Mouse (Mus musculus) embryonic facial prominence, embryonic 13.5 days (tissue): ENCODE measurements around the gene Tmem150c. TPM values are rescaled to one million over a fixed set of nuclear protein-coding genes. Genes with fewer than 3 reads are reported as not detected.

ENCODE experiments used
- ATAC-seq: fragments of 200-750 bp; cut with Nextera tagmentation; 2 replicates; pipeline ENCODE4 v1.8.0; 2017; ENCODE audit warnings: low read depth; ENCODE audit not compliant: insufficient number of reproducible peaks, insufficient read depth, low FRiP score, low TSS enrichment
- H3K27ac ChIP-seq: fragments of 300-500 bp; sonication (generic); 2 replicates; pipeline ENCODE4 v1.5.1; 2015; ENCODE audit warnings: moderate library complexity, mild to moderate bottlenecking, inconsistent platforms
- H3K27me3 ChIP-seq: fragments of 300-500 bp; sonication (generic); 2 replicates; pipeline ENCODE4 v1.6.1; 2015; ENCODE audit warnings: mild to moderate bottlenecking, inconsistent platforms
- H3K36me3 ChIP-seq: fragments of 300-500 bp; sonication (generic); 2 replicates; pipeline ENCODE4 v1.6.1; 2015; ENCODE audit warnings: mild to moderate bottlenecking, inconsistent platforms
- H3K4me1 ChIP-seq: fragments of 300-500 bp; sonication (generic); 2 replicates; pipeline ENCODE4 v1.6.1; 2015; ENCODE audit warnings: inconsistent platforms
- H3K4me2 ChIP-seq: fragments of 300-500 bp; sonication (generic); 2 replicates; pipeline ENCODE4 v1.6.1; 2015; ENCODE audit warnings: moderate library complexity, mild to moderate bottlenecking, inconsistent platforms
- H3K4me3 ChIP-seq: fragments of 300-500 bp; sonication (generic); 2 replicates; pipeline ENCODE4 v1.5.1; 2015; ENCODE audit warnings: mild to moderate bottlenecking, inconsistent platforms
- H3K9ac ChIP-seq: fragments of 300-500 bp; sonication (generic); 2 replicates; pipeline ENCODE4 v1.6.1; 2015; ENCODE audit warnings: mild to moderate bottlenecking, inconsistent platforms
- H3K9me3 ChIP-seq: fragments of 300-500 bp; sonication (generic); 2 replicates; pipeline ENCODE4 v1.6.1; 2016; ENCODE audit warnings: inconsistent platforms
- WGBS: fragments of 180-500 bp; shearing (Covaris S2); methylation state at CpG from one replicate; pipeline ENCODE4 v1.1.7; 2015; ENCODE audit warnings: mixed read lengths; 5-methylcytosine and 5-hydroxymethylcytosine counted together
- polyA plus RNA-seq: library from polyadenylated mRNA; unstranded; fragments of >200 nt; fragmentation: Nextera tagmentation; extraction: Ambion mirVana; gene quantifications from 2 replicates; pipeline ENCODE4 v1.2.1, GENCODE M21; 2015

Tmem150c gene
- polyA plus RNA-seq, 1 experiment from 2014 or later = 1.9 TPM

DNA sequence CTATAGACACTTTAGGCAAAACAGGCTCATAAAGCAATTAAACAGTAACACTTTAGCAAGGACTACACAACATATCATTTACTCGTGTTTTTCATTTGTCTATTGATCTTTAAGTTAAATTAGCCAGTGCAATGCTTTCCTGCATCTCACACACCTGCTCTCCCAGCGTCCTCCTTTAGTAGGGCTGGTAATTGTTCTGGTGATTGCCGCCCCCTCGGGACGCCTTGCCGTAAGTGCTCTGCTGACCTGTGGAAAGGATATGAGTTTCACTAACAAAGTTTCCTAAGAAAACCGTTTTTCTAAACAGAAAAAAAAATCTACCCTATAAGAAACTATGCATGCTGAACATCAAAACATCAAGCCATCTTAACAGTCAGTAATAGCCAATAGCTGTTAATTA is 123.7 kb downstream of the Tmem150c start:
- Histone ChIP-seq H3K9me3 (no peaks in the 10 kb centered on the region), H3K4me3 (peak overlapping the region; percentile 90), H3K27me3 (no peaks in the 10 kb centered on the region), H3K4me1 (peaks cover 27% of the 10 kb centered on the region), H3K36me3 (peaks cover 51% of the 10 kb centered on the region), H3K4me2 (peak overlapping the region; percentile 95), H3K9ac (no peak overlapping the region), H3K27ac (no peak overlapping the region)
- WGBS = 40% methylated on average over 7 of the region's 7 CpGs
- ATAC-seq = no peak

DNA sequence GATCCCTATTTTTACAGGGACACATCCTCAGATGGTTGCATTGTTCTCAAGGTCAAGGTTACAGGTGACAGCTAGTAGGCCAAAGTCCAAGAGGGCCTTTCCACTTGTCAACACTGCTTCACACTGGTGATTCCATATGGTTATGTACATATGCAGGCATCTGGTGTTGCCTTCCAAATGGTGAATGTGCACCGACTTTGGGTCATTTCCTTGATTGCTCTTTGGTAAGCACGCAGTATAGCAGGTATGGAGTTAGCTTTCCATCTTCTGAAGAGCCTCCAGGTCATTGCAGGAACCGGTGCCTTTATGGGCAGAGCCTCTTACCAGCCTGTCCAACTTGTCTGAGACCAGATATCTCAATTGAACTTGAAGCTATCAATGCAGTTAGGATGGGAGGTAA is 127.0 kb downstream of the Tmem150c start:
- no peak overlapping the region for H3K9ac ChIP-seq
- H3K4me2 ChIP-seq = no peak overlapping the region
- H3K4me3 ChIP-seq = no peak overlapping the region
- 74% methylated on average over 3 of the region's 3 CpGs for WGBS
- no peak for ATAC-seq
- H3K27ac ChIP-seq = no peak overlapping the region
- peaks cover 51% of the 10 kb centered on the region for H3K36me3 ChIP-seq
- no peaks in the 10 kb centered on the region for H3K27me3 ChIP-seq
- peaks cover 30% of the 10 kb centered on the region for H3K4me1 ChIP-seq
- no peaks in the 10 kb centered on the region for H3K9me3 ChIP-seq

DNA sequence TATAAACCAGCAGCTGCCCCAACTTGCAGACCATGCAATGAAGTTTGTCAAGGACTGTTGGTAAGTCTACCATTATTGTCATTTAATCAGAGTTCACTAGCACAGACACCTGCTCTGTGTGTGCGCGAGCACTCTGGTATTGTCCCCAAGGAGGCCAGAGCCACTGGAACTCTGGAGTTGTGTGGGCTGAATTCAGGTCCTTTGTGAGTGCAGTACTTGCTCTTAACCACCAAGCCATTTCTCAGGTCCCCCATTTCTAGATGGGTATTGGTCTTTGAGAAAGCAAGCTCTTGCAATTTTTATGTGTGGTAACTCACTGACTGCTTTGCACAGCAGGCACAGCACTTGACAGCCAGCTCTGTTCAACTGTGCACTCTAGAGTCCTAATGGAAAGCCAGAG is 127.5 kb downstream of the Tmem150c start:
- no peak overlapping the region for H3K27ac ChIP-seq
- no peak; the same call in 1 of the 2 replicates for ATAC-seq
- no peak overlapping the region for H3K4me2 ChIP-seq
- H3K9ac ChIP-seq = no peak overlapping the region
- H3K4me3 ChIP-seq = no peak overlapping the region
- H3K36me3 ChIP-seq = peaks cover 46% of the 10 kb centered on the region
- 86% methylated on average over 2 of the region's 2 CpGs for WGBS
- peaks cover 29% of the 10 kb centered on the region for H3K4me1 ChIP-seq
- no peaks in the 10 kb centered on the region for H3K9me3 ChIP-seq
- no peaks in the 10 kb centered on the region for H3K27me3 ChIP-seq

DNA sequence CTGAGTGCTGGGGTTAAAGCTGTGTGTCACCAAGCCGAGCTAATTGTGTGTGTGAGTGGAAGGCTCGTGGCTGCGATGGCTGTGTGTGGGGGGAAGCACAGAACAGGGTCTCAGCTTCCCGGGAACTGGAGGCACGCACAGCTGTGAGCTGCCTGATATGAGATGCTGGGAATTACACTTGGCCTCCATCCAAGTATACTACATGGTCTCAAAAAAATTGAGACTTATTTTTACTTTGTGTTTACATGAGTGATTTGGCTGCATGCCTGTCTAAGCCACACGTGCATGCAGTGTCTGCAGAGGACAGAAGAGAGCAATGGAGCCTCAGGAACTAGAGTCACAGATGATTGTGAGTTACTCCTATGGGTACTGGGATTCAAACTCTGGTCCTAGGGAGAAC is 129.5 kb downstream of the Tmem150c start:
- no peak overlapping the region for H3K4me3 ChIP-seq
- WGBS = 18% methylated on average over 6 of the region's 6 CpGs
- peaks cover 20% of the 10 kb centered on the region for H3K4me1 ChIP-seq
- no peaks in the 10 kb centered on the region for H3K9me3 ChIP-seq
- H3K4me2 ChIP-seq = no peak overlapping the region
- peak overlapping the region; percentile 29; the same call in 1 of the 2 replicates for H3K27ac ChIP-seq
- H3K36me3 ChIP-seq = peaks cover 35% of the 10 kb centered on the region
- H3K9ac ChIP-seq = no peak overlapping the region
- ATAC-seq = peak; percentile 49; the same call in 1 of the 2 replicates
- H3K27me3 ChIP-seq = no peaks in the 10 kb centered on the region

Other genes starting within 250 kb of the Tmem150c start
- 245 and 246 TPM in 2 replicates for gene Hnrnpd, start 180.9 kb downstream of the Tmem150c start, polyA plus RNA-seq
- 3.2 and 3.4 TPM in 2 replicates for gene 4930524J08Rik, start 180.7 kb downstream of the Tmem150c start, polyA plus RNA-seq
- gene Hnrnpdl, start 120.1 kb downstream of the Tmem150c start, polyA plus RNA-seq = 213 and 218 TPM in 2 replicates
- gene Enoph1, start 119.8 kb downstream of the Tmem150c start, polyA plus RNA-seq = 46.1 and 49.0 TPM in 2 replicates